Comparison of ENCODE assay signal across 27 mouse cellular contexts in genomic region chr8:43278397-43278796, GRCm38 (mm10). TPM values are rescaled to one million over a fixed set of nuclear protein-coding genes. Genes with fewer than 3 reads are reported as not detected.
A peak's percentile ranks its signal among the peaks of the same experiment; 100 is the strongest.
DNase-seq lines count a peak whose midpoint lies in the region; ATAC-seq lines count a peak whose summit lies in the region.
"Had no signal": no experiment of that assay in that cellular context is flagged by ENCODE, and none has a peak within 500 bp of the region (broad histone marks: within the 10 kb centered on the region; RNA-seq: fewer than 3 reads in every experiment).

No protein-coding gene starts in this region.

- no peaks in the 10 kb centered on the region for H3K4me1 ChIP-seq in lung, embryonic 15.5 days
- H3K4me1 ChIP-seq: embryonic facial prominence, embryonic 10.5 days; embryonic facial prominence, embryonic 12.5 days; forebrain, embryonic 13.5 days; forebrain, embryonic 15.5 days had no signal

- no peak overlapping the region for H3K4me3 ChIP-seq in lung, embryonic 15.5 days
- H3K4me3 ChIP-seq: embryonic facial prominence, embryonic 10.5 days; embryonic facial prominence, embryonic 12.5 days; forebrain, embryonic 13.5 days; forebrain, embryonic 15.5 days had no signal

- H3K4me2 ChIP-seq in lung, embryonic 15.5 days: no peak overlapping the region
- H3K4me2 ChIP-seq: embryonic facial prominence, embryonic 12.5 days; forebrain, embryonic 13.5 days; forebrain, embryonic 15.5 days had no signal

- WGBS in lung, embryonic 15.5 days: 29% methylated on average over 4 of the region's 4 CpGs

- no peak overlapping the region for H3K27ac ChIP-seq in lung, embryonic 15.5 days
- H3K27ac ChIP-seq: embryonic facial prominence, embryonic 10.5 days; embryonic facial prominence, embryonic 12.5 days; forebrain, embryonic 13.5 days; forebrain, embryonic 15.5 days had no signal

- H3K36me3 ChIP-seq in lung, embryonic 15.5 days: no peaks in the 10 kb centered on the region
- H3K36me3 ChIP-seq: embryonic facial prominence, embryonic 10.5 days; embryonic facial prominence, embryonic 12.5 days; forebrain, embryonic 15.5 days had no signal

- peak; percentile 46; the same call in 1 of the 2 replicates for ATAC-seq in lung, embryonic 15.5 days (ENCODE audit: borderline replicate concordance, extremely low read depth, low FRiP score, low TSS enrichment)
- ATAC-seq: activated CD4-positive, CD25-positive, alpha-beta regulatory T cell, adult 4 months; CD4-positive, CD25-positive, alpha-beta regulatory T cell, adult 4 months; forebrain, embryonic 13.5 days; forebrain, embryonic 15.5 days; forebrain, postnatal 0 days had no signal

- DNase-seq in embryo, embryonic 10 days (ENCODE audit: low spot score): peak; percentile 8
- DNase-seq in embryo, embryonic 10.5 days (ENCODE audit: low spot score): no peak
- no peak for DNase-seq in lung, postnatal 25 days (ENCODE audit: low spot score)
- peak; percentile 19 for DNase-seq in ES-CJ7 (ENCODE audit: low read depth, low spot score)
- DNase-seq in kidney, adult 9 months: no peak
- DNase-seq: adrenal gland, adult 8-10 months; adrenal gland, postnatal 14 days; adrenal gland, postnatal 36 days; B cell, adult 2 months; cerebellum, adult 11-12 months; cerebellum, adult 2 months; cerebellum, adult 9-10 months; cerebellum, postnatal 10 days; cerebellum, postnatal 25 days; forebrain, postnatal 0 days had no signal

- no peak overlapping the region for H3K9ac ChIP-seq in lung, embryonic 15.5 days
- H3K9ac ChIP-seq: embryonic facial prominence, embryonic 12.5 days; forebrain, embryonic 13.5 days; forebrain, embryonic 15.5 days; forebrain, postnatal 0 days had no signal

- no peaks in the 10 kb centered on the region for H3K27me3 ChIP-seq in lung, embryonic 15.5 days
- H3K27me3 ChIP-seq: CH12.LX; embryonic facial prominence, embryonic 12.5 days; forebrain, embryonic 13.5 days; forebrain, embryonic 15.5 days had no signal

- H3K9me3 ChIP-seq in lung, embryonic 15.5 days: no peaks in the 10 kb centered on the region
- H3K9me3 ChIP-seq: embryonic facial prominence, embryonic 10.5 days; embryonic facial prominence, embryonic 12.5 days; forebrain, embryonic 13.5 days; forebrain, embryonic 15.5 days had no signal

RNA-seq across cellular contexts. Expression of gene Zfp42, which starts 28.4 kb away (rescaled TPM):
- not detected in 2 replicates for polyA plus RNA-seq in lung, embryonic 15.5 days (2015; fragmentation: Nextera tagmentation; extraction: Ambion mirVana)
- polyA plus RNA-seq: activated CD4-positive, CD25-positive, alpha-beta regulatory T cell, adult 4 months; CD4-positive, CD25-positive, alpha-beta regulatory T cell, adult 4 months; cerebellum, adult 2 months; cortical plate, adult 2 months; embryonic facial prominence, embryonic 10.5 days; embryonic facial prominence, embryonic 12.5 days; embryonic facial prominence, embryonic 14.5 days; forebrain, embryonic 11.5 days; forebrain, embryonic 13.5 days; forebrain, embryonic 15.5 days; forebrain, postnatal 0 days; frontal cortex, adult 2 months had no signal

Comparison
In these comparisons a context has a peak if more than half of its experiments do, and no peak if none do; other contexts are left out.
1. DNase-seq: peak in embryo, embryonic 10 days (single experiment) and ES-CJ7 (single experiment); none in embryo, embryonic 10.5 days (single experiment), lung, postnatal 25 days (single experiment) and kidney, adult 9 months (single experiment).